Mouse (Mus musculus) lung, postnatal 0 days (tissue): Measurements from ENCODE around the gene Dao.

Source experiments
- CTCF ChIP-seq: IDR thresholded peaks from 2 replicates; pipeline ENCODE4 v1.5.1; 2016; ENCODE audit warnings: antibody characterized with exemption, mild to moderate bottlenecking
- EP300 ChIP-seq: IDR thresholded peaks from 2 replicates; pipeline ENCODE4 v1.6.1; 2016; ENCODE audit warnings: antibody characterized with exemption, mild to moderate bottlenecking, control low read depth

DNA sequence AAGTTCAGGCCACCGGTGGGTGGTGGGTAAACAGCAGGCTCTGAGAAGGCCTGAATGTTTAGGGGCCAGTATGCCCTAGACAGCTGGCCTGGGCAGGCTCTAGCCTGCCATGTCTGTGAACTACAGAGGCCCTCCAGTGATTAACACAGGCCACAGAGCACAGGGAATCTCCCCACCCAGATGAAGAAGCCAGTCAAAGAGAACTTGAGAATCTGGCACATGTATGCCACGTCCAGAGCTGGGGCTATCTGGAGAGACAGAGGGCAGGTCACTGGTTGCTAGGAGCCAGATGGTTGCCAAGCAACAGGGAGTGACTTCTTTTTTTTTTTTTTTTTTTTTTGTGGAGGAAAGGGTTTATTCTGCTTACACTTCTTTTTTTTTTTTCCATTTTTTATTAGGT is 68.8 kb downstream of the Dao start:
- TF ChIP-seq EP300 = no peak
- TF ChIP-seq CTCF = no peak
